Mouse (Mus musculus) ES-E14 (cell line): Measurements from ENCODE around the gene Cldn10.

Experiments used
- HCFC1 ChIP-seq: IDR thresholded peaks from 2 replicates; pipeline ENCODE4 v1.6.1; 2012; ENCODE audit warnings: low read length, inconsistent platforms, borderline replicate concordance; ENCODE audit not compliant: insufficient read depth
- ZC3H11A ChIP-seq: IDR thresholded peaks from 2 replicates; pipeline ENCODE4 v1.6.1; 2012; ENCODE audit warnings: low read depth, mild to moderate bottlenecking, inconsistent platforms, low read length, borderline replicate concordance
- ZNF384 ChIP-seq: IDR thresholded peaks from 2 replicates; pipeline ENCODE4 v1.6.1; 2012; ENCODE audit warnings: low read depth, low read length, inconsistent platforms

DNA sequence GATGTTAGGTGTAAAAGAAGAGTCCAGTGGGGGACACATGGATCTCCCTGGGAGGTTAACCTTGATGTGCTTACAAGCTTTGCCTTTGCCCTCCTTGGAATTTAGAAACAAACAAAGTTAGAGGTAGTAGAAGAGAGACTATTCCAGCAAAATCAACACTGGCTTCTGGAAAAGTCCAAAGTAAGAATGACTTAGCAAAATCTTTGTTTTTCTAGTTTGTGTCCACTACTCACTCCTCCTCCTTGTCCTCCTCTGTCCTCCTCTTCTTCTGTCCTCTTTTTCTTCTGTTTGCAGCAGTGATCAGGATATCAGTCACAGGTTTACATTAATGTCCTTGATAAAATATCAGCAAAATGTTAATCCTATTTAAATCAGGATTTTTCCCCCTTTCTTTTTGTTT, 45.9 kb upstream of the Cldn10 start:
- TF ChIP-seq HCFC1 (no peak), ZC3H11A (no peak), ZNF384 (no peak)
